Mouse (Mus musculus): ENCODE results near the gene Usp32.
"Not testable (repeated sequence)": the region's sequence is repeated elsewhere in the genome, so short reads cannot be mapped to it uniquely, and the experiment has no call there.

The Usp32 gene

GRCm38 (mm10) chr11:85139581-85140540 is at the start of gene Usp32:
TSS of gene Usp32 (minus strand) at chr11:85140161.
- DNase-seq: peak; percentile 97

DNA sequence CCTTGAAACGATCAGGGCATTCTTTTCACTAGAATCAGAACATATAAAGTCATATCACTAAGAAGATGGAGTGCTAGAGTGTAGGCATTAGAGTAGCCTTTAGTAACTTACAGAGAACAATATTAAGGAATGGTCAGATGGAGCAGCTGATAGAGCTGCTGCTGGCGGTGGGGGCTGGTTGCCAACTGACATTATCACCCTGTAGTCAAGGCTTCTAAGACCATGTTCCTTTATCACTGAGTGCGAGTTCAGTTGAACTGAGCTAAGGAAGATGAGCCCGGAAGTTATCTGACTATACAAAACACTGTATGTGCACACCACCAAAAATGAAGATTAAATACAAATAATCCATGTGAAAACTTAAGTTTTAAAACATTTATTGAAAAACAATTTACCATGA is 49.1 kb upstream of the Usp32 start:
- DNase-seq: no peak

- DNase-seq: no peak
These were observed 44.9 kb upstream of the Usp32 start for GRCm38 (mm10) chr11:85184839-85185238.

GRCm38 (mm10) chr11:85184082-85184481 is 44.1 kb upstream of the Usp32 start:
- DNase-seq: peak; percentile 75

- DNase-seq: no peak
These were observed 43.4 kb upstream of the Usp32 start for GRCm38 (mm10) chr11:85183284-85183779.

GRCm38 (mm10) chr11:85182617-85183283 is 42.8 kb upstream of the Usp32 start:
- DNase-seq: peak; percentile 89

GRCm38 (mm10) chr11:85178413-85178812 is 38.5 kb upstream of the Usp32 start:
- no peak for DNase-seq

DNA sequence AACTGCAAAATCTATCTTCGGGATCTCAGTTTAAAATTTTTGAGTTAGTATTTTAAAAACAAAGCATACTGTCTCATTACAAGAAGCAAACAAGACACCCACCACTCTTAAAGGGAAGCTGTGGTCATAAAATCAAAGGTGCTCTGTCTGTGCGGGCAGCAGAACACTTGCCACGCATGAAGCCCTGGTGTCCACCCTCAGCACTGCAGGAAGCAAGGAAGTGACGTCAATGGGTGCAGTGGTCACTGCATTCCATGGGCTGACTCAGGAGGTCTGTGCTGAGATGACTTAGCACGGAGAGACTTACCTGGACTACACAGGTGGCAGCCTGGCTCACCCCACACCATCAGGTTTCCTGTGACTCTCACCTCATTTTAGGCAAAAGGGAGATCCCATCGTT is 37.8 kb upstream of the Usp32 start:
- DNase-seq: no peak

- no peak for DNase-seq
These were observed 36.0 kb upstream of the Usp32 start for GRCm38 (mm10) chr11:85175941-85176340.

GRCm38 (mm10) chr11:85170833-85171232 is 30.9 kb upstream of the Usp32 start:
- no peak for DNase-seq

DNA sequence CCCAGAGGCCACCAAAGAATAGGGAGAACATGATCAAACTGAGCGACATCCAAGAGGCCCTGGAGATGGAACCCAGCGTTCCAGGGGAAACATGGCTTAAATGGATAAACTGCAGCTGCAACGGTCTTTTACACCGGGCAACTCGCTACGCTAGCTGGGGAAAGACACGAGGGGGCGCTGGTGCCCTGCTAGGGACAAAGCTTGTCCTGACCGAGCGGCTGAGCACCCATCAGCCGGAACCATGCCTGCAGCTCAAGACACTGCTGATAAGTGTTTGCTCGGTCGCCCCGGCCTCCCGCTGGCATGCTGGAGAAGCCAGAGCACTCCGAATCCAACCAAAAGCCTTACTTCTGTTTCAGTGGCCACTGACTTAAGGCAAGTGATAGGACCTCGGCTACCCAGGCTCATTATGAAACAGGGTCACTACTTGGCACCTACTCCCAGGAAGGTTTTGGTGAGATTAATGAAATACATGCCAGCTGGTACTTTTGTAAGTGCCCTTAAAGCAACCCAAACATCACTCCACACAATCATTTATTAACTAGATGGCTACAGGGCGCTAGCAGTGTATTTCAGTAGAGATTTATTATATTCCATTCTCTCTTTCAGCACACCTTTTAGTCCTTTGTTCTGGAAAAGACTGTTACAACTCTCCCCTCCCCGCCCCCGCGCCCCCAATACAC is 30.2 kb upstream of the Usp32 start, which contains the start of gene 1700125H20Rik:
1700125H20Rik (plus strand) TSS at position 347 of the 683 bp plus-strand sequence.
- DNase-seq: peak; percentile 92

DNA sequence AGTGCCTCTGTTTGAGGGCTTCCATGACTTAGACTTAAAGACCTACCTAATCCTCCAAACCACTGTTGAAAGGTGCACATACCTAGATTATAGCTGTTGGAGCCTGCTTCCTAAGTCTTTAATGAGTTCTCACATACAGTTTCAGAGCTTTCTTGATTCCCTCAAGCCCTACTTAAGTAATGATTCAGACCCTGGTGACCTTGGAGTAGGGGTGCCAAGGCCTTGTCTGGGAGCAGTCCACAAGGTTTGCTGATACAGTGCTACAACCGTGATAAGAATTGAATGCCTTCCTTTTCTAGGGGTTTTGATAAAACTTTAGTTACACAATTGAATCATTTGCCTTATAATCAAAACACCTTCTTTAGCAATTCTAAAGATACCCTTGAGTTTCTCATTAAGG is 27.5 kb upstream of the Usp32 start:
- no peak for DNase-seq

- DNase-seq: no peak
These were observed 24.4 kb upstream of the Usp32 start for GRCm38 (mm10) chr11:85164371-85164770.

- not testable (repeated sequence) for DNase-seq
These were observed 23.1 kb upstream of the Usp32 start for GRCm38 (mm10) chr11:85163014-85163413.

DNA sequence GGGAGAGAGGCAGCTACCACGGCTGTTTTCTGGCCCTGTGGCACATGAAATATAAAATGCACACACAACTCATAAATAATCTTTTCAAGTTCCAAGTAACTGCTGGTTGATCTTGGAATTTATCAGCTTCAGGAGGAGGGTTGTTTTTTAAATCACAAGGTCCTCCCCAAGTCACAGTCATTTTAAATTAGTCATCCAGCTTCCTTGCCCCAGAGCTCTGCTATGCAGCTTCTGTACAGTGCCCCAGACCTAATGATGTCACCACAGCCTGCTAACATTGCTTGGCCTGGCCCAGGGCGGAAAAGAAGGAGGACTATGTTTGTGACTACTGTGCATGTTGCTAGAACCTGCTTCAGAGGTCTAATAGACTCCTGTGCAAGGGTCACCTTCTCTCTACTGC is 17.3 kb upstream of the Usp32 start:
- DNase-seq: no peak

DNA sequence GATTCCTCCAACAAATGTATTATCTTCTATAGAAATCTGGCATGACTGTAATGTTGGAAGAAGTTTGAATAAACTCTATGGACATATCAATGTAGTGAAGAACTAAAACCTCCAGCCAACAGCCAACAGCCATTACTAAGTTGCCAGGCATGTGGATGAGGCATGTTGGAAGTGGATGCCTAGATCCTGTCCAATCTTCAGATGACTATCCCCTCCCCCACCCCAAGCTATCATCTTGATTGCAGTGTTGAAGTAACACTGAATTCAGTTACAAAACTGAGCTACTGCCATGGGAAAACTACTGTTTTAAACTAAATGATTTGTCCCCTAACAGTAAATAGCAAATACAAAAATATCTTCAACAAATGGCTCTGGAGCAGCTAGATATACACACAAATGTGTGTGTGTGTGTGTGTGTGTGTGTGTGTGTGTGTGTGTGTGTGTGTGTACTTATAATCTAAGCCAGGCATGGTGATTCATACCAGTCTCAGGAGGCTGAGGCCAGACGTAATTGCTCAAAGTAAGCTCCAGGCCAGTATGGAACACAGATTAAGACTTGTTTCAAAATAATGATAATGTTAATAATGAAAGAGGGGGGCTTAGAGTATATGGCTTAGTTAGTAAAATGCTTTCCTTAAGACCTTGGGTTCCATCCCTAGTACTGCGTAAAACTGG is 12.4 kb upstream of the Usp32 start:
- no peak for DNase-seq

DNA sequence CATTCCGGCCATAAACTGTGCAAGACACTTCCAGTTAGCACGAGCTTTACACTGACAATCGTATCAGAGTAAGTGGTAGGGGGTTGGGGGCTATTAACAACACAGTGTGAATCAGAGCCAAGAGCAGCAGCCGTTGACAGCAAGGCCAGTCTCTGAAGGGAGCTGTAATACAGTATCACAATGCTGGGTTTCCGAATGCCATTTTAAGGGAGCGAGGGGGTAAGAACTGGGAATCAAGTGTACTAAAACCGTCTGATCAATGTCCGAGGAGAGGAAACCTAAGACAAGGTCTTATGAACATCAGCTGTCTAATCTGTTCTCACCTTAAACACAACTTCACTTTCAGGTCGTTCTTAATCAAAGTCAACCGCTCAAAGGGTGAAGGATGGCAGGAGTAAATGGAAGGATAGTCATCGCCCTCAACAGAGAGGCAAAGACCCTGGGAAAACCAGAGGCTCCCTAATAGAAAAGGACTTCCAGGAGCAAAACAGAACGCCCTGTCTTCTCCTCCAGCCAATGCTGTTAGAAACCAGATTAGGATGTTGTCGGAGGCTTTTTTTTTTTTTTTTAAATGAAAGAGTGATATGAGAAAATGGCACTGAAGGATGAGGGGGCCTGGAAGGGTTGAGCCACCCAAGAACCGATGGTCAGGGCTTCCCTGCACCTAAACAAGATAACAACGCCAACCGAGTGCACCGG is 1.0 kb downstream of the Usp32 start:
- DNase-seq: peak; percentile 7

GRCm38 (mm10) chr11:85131542-85131941 is 8.4 kb downstream of the Usp32 start:
- no peak for DNase-seq

GRCm38 (mm10) chr11:85128883-85129282 is 11.1 kb downstream of the Usp32 start:
- DNase-seq: no peak

GRCm38 (mm10) chr11:85126257-85127102 is 13.5 kb downstream of the Usp32 start:
- no peak for DNase-seq
